Mouse (Mus musculus) hindbrain, embryonic 16.5 days (tissue): ENCODE measurements around the gene 1700025C18Rik. TPM values are rescaled to one million over a fixed set of nuclear protein-coding genes. Genes with fewer than 3 reads are reported as not detected.

Source experiments
- ATAC-seq: fragments of 200-750 bp; cut with Nextera tagmentation; 2 replicates; pipeline ENCODE4 v1.8.0; 2017; ENCODE audit warnings: moderate TSS enrichment, moderate library complexity
- H3K27ac ChIP-seq: fragments of 300-500 bp; sonication (generic); 2 replicates; pipeline ENCODE4 v1.5.1; 2014; ENCODE audit warnings: low read depth, mild to moderate bottlenecking, control low read depth, low read length, moderate library complexity
- H3K27me3 ChIP-seq: fragments of 300-500 bp; sonication (generic); replicated peaks from 2 replicates; pipeline ENCODE4 v1.6.1; 2014; ENCODE audit warnings: low read length; ENCODE audit not compliant: control insufficient read depth, insufficient read depth
- H3K36me3 ChIP-seq: fragments of 300-500 bp; sonication (generic); 2 replicates; pipeline ENCODE4 v1.6.1; 2014; ENCODE audit warnings: mild to moderate bottlenecking, low read length, moderate library complexity, mixed read lengths; ENCODE audit not compliant: control insufficient read depth, insufficient read depth
- H3K4me1 ChIP-seq: fragments of 300-500 bp; sonication (generic); 2 replicates; pipeline ENCODE4 v1.6.1; 2014; ENCODE audit warnings: low read depth, low read length; ENCODE audit not compliant: control insufficient read depth, insufficient read depth
- H3K4me2 ChIP-seq: fragments of 300-500 bp; sonication (generic); 2 replicates; pipeline ENCODE4 v1.6.1; 2014; ENCODE audit warnings: mild to moderate bottlenecking, low read length, control low read depth, moderate library complexity
- H3K4me3 ChIP-seq: fragments of 300-500 bp; sonication (generic); 2 replicates; pipeline ENCODE4 v1.5.1; 2014; ENCODE audit warnings: mild to moderate bottlenecking, low read length, control low read depth, moderate library complexity
- H3K9ac ChIP-seq: fragments of 300-500 bp; sonication (generic); 2 replicates; pipeline ENCODE4 v1.6.1; 2014; ENCODE audit warnings: low read depth, mild to moderate bottlenecking, control low read depth, low read length, moderate library complexity
- H3K9me3 ChIP-seq: fragments of 300-500 bp; sonication (generic); 2 replicates; pipeline ENCODE4 v1.6.1; 2014; ENCODE audit warnings: mild to moderate bottlenecking, low read length, moderate library complexity; ENCODE audit not compliant: control insufficient read depth
- WGBS: fragments of 180-500 bp; shearing (Covaris S2); extraction: QIAGEN DNeasy Blood & Tissue Kit; methylation state at CpG from one replicate; pipeline ENCODE4 v1.1.7; 2014; 5-methylcytosine and 5-hydroxymethylcytosine counted together
- polyA plus RNA-seq: library from polyadenylated mRNA; unstranded; fragments of >200 nt; fragmentation: Nextera tagmentation; extraction: Ambion mirVana; gene quantifications from 2 replicates; pipeline ENCODE4 v1.2.1, GENCODE M21; 2015

Gene 1700025C18Rik
- polyA plus RNA-seq, 1 experiment from 2014 or later = not detected

- H3K36me3 ChIP-seq = no peaks in the 10 kb centered on the region
- H3K4me3 ChIP-seq = peak overlapping the region; percentile 14; the same call in 1 of the 2 replicates
- peaks cover 2% of the 10 kb centered on the region for H3K4me1 ChIP-seq
- ATAC-seq = peak; percentile 43; the same call in 1 of the 2 replicates
- H3K4me2 ChIP-seq = peak overlapping the region; percentile 29
- peaks cover 26% of the 10 kb centered on the region for H3K27me3 ChIP-seq
- WGBS = 0% methylated on average over 47 of the region's 54 CpGs
- no peak overlapping the region for H3K27ac ChIP-seq
- no peak overlapping the region for H3K9ac ChIP-seq
- no peaks in the 10 kb centered on the region for H3K9me3 ChIP-seq
Measured at GRCm38 (mm10) chr2:165112149-165112548, 21.6 kb upstream of the 1700025C18Rik start.

DNA sequence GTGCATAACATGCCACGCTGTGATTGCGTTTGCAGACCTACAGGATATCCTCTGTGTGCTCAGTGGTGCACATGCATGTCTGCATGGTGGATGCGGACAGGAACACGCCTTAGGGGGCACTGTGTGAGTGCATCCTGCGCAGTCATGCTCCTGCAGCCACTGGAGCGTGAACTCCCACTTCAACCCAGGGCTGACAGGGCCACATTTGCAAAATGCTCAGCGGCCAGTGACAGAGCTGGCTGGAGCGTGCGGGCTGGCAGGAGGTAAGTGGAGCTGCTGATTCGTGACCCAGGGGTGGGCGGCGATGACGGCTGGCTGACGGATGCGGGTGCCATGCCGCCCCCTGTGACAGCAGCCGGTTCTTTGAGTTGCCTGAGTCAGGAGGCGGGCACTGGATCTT, 16.0 kb upstream of the 1700025C18Rik start:
- Histone ChIP-seq H3K4me1 (peaks cover 11% of the 10 kb centered on the region), H3K27ac (no peak overlapping the region), H3K9ac (peak overlapping the region; percentile 31), H3K9me3 (no peaks in the 10 kb centered on the region), H3K27me3 (peaks cover 11% of the 10 kb centered on the region), H3K4me3 (no peak overlapping the region), H3K36me3 (no peaks in the 10 kb centered on the region), H3K4me2 (no peak overlapping the region)
- 15% methylated on average over 18 of the region's 18 CpGs for WGBS
- peak; percentile 37; the same call in 1 of the 2 replicates for ATAC-seq

GRCm38 (mm10) chr2:165105513-165106079, 15.0 kb upstream of the 1700025C18Rik start:
- Histone ChIP-seq H3K27me3 (peaks cover 3% of the 10 kb centered on the region; the same call in 1 of the 2 replicates), H3K4me3 (no peak overlapping the region), H3K4me1 (peaks cover 11% of the 10 kb centered on the region), H3K4me2 (no peak overlapping the region), H3K9me3 (no peaks in the 10 kb centered on the region), H3K27ac (no peak overlapping the region), H3K36me3 (no peaks in the 10 kb centered on the region), H3K9ac (no peak overlapping the region)
- WGBS = 55% methylated on average over 16 of the region's 16 CpGs
- ATAC-seq = 0 out of 2 replicates have a peak, but pooled peaks have one; percentile 7

DNA sequence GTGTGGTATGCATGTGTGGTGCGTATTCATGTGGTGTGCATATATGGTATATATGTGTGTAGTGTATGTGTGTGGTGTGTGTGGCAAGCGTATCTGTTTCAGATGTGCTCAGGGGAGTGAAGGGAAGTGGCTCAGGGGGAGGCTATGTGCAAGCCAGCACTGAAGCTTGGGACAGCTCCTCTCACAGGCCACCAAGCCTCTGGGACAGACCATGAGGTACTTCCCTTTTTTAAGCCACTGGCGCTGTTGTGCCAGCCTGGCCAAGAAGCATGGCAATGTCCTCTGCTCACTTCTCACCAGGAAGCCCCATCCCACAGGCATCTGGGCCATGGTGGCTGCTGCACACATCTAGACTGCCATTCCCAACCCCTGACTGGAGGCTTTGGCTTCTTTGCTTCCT, 12.4 kb upstream of the 1700025C18Rik start:
- Histone ChIP-seq H3K27me3 (peaks cover under 1% of the 10 kb centered on the region; the same call in 1 of the 2 replicates), H3K27ac (no peak overlapping the region), H3K4me1 (peaks cover 11% of the 10 kb centered on the region), H3K9ac (no peak overlapping the region), H3K4me3 (no peak overlapping the region), H3K9me3 (no peaks in the 10 kb centered on the region), H3K36me3 (no peaks in the 10 kb centered on the region), H3K4me2 (no peak overlapping the region)
- ATAC-seq = no peak
- 89% methylated on average over 3 of the region's 3 CpGs for WGBS

GRCm38 (mm10) chr2:165100749-165101148, 10.2 kb upstream of the 1700025C18Rik start:
- peaks cover 5% of the 10 kb centered on the region for H3K27me3 ChIP-seq
- H3K4me3 ChIP-seq = no peak overlapping the region
- no peaks in the 10 kb centered on the region for H3K36me3 ChIP-seq
- no peak overlapping the region; the same call in 1 of the 2 replicates for H3K9ac ChIP-seq
- no peak overlapping the region for H3K4me2 ChIP-seq
- H3K27ac ChIP-seq = no peak overlapping the region
- peaks cover 8% of the 10 kb centered on the region for H3K4me1 ChIP-seq
- 7% methylated on average over 6 of the region's 6 CpGs for WGBS
- ATAC-seq = no peak
- H3K9me3 ChIP-seq = no peaks in the 10 kb centered on the region

DNA sequence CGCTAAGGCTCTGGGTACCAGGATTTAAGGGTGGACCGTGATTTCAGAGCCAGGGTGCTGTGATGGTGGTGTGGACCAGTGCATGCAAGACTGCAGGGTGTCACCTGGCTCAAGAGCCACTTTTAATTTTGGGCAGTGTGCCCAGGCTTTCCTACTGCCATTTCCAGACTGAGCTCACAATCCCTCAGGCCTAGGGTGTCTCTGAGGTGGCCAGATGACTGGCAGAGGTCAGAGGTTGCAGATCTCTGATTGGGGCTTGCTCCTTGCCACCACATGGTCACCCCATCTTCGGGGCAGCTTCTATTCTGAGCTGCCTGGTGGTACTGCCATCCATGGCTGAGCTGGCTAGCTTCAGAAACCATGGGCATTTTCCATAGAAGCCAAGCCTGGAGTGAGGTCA, 8.3 kb upstream of the 1700025C18Rik start:
- no peak overlapping the region for H3K27ac ChIP-seq
- peaks cover 6% of the 10 kb centered on the region for H3K4me1 ChIP-seq
- no peaks in the 10 kb centered on the region for H3K9me3 ChIP-seq
- 81% methylated on average over 3 of the region's 3 CpGs for WGBS
- peaks cover 5% of the 10 kb centered on the region for H3K27me3 ChIP-seq
- no peak overlapping the region for H3K4me2 ChIP-seq
- H3K36me3 ChIP-seq = no peaks in the 10 kb centered on the region
- H3K4me3 ChIP-seq = no peak overlapping the region
- H3K9ac ChIP-seq = no peak overlapping the region
- ATAC-seq = no peak

GRCm38 (mm10) chr2:165096367-165096766, 5.8 kb upstream of the 1700025C18Rik start:
- H3K9ac ChIP-seq = no peak overlapping the region
- WGBS = 15% methylated on average over 10 of the region's 10 CpGs
- peak; percentile 40; the same call in 1 of the 2 replicates for ATAC-seq
- H3K4me1 ChIP-seq = peaks cover 8% of the 10 kb centered on the region
- no peak overlapping the region for H3K27ac ChIP-seq
- H3K27me3 ChIP-seq = peaks cover 5% of the 10 kb centered on the region
- no peaks in the 10 kb centered on the region for H3K36me3 ChIP-seq
- H3K4me3 ChIP-seq = no peak overlapping the region
- no peak overlapping the region for H3K4me2 ChIP-seq
- no peaks in the 10 kb centered on the region for H3K9me3 ChIP-seq

DNA sequence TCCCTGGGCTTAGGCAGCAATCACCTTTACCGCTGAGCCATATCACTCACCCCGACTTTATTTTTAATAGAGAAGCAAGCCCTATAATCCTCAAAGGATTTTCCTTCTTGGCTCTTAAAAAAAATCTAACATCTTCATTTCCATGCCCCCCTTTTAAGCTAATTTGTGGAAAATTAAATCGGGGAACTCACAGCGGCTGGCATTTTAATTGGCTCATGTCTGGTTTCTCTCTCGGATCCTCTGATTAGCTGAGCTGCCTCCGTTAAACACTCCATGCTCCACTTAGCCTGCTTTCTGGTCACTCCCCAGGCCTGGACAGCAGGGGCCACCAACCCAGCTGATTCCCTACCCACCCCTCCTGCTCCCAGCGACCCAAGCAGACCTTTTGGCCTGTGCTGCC, 1.8 kb upstream of the 1700025C18Rik start:
- Histone ChIP-seq H3K27ac (no peak overlapping the region), H3K9me3 (no peaks in the 10 kb centered on the region), H3K9ac (no peak overlapping the region), H3K4me3 (no peak overlapping the region), H3K4me1 (peaks cover 8% of the 10 kb centered on the region), H3K36me3 (no peaks in the 10 kb centered on the region), H3K4me2 (no peak overlapping the region), H3K27me3 (no peaks in the 10 kb centered on the region; the same call in 1 of the 2 replicates)
- WGBS = 53% methylated on average over 7 of the region's 7 CpGs
- ATAC-seq = no peak

GRCm38 (mm10) chr2:165091433-165091965, 949 bp upstream of the 1700025C18Rik start:
- Histone ChIP-seq H3K27ac (no peak overlapping the region), H3K4me3 (no peak overlapping the region), H3K9me3 (no peaks in the 10 kb centered on the region), H3K9ac (no peak overlapping the region), H3K4me2 (no peak overlapping the region), H3K27me3 (no peaks in the 10 kb centered on the region), H3K4me1 (peaks cover 3% of the 10 kb centered on the region), H3K36me3 (no peaks in the 10 kb centered on the region)
- WGBS = 60% methylated on average over 8 of the region's 8 CpGs
- ATAC-seq = no peak
